Mouse (Mus musculus): ENCODE measurements around the gene Nfyc. TPM values are rescaled to one million over a fixed set of nuclear protein-coding genes. Genes with fewer than 3 reads are reported as not detected.

Gene Nfyc
- polyA plus RNA-seq, 1 experiment from 2014 or later, result 44.8 TPM

DNA sequence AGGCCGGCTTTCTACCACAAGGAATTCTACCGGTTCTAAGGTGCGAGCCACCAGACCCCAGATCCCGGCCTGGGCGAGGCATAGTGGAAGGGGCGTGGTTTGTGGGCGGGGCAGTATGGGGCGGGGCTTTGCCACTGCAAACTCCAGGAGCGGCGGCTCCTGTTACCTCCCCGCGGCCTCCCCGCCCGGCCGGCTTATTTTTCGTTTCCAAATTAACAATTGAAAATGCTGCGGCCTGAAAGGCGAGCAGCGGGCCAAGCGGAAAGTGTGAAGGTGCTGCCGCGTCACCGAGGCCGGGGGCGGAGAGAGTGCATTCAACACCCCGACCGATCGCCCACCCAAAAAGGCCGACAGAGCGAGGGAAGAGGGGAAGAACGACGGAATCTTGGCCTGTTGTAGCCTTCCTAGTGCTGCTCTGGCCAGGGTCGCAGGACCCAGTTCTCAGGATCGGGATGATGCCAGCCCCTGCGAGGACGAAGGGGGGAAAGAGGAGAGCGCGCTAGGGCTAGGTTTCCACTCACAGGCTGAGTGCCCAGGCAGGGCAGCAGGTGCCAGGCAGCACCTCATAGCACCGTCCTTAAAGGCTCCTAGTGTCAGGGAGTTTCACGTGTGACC, 100.2 kb downstream of the Nfyc start:
- 2% methylated on average over 40 of the region's 40 CpGs for WGBS
- Histone ChIP-seq H3K27me3 (ENCODE audit: control insufficient read depth, insufficient read depth, low read length) (no peaks in the 10 kb centered on the region), H3K36me3 (ENCODE audit: control insufficient read depth, insufficient read depth, low read length) (no peaks in the 10 kb centered on the region), H3K27ac (replicated peaks) (peak overlapping the region; percentile 45; the same call in 1 of the 2 replicates), H3K4me1 (replicated peaks; ENCODE audit: control insufficient read depth, insufficient read depth) (peaks cover 13% of the 10 kb centered on the region), H3K4me2 (replicated peaks; ENCODE audit: low read depth) (peak overlapping the region; percentile 86), H3K9me3 (ENCODE audit: control insufficient read depth, low read length) (no peaks in the 10 kb centered on the region), H3K4me3 (ENCODE audit: low read depth, low read length) (peak overlapping the region; percentile 41), H3K9ac (ENCODE audit: low read length) (peak overlapping the region; percentile 41)
- TF ChIP-seq EP300 (optimal IDR thresholded peaks at IDR 0.05), result no peak
- no peak for TF ChIP-seq CTCF (IDR thresholded peaks at IDR 0.05; ENCODE audit: low read depth)
- DNase-seq (ENCODE audit: low spot score), result peak; percentile 89
- peak; percentile 71 for ATAC-seq (ENCODE audit: low FRiP score, low TSS enrichment)

DNA sequence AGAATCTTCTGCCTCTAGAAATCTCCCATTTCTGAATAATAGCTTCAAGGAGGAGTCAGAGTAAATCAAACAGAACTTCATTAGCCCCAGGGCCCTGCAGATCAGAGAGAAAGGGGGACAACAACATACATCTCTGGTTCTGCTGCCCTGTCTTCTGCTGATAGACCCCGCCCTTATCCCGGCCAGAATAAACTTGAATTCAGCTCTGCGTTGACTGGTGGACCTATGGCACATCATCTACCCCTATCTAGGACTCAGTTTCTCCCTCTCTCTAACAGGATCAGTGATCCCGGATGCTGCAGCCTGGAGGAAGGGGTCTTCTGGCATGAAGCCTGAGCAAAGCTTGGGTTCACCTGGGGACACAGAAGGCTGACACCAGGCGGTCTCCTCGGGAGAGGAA, 100.8 kb downstream of the Nfyc start:
- WGBS, result 30% methylated on average over 6 of the region's 6 CpGs
- Histone ChIP-seq H3K9me3 (ENCODE audit: control insufficient read depth, low read length) (no peaks in the 10 kb centered on the region), H3K27ac (replicated peaks) (no peak overlapping the region)

DNA sequence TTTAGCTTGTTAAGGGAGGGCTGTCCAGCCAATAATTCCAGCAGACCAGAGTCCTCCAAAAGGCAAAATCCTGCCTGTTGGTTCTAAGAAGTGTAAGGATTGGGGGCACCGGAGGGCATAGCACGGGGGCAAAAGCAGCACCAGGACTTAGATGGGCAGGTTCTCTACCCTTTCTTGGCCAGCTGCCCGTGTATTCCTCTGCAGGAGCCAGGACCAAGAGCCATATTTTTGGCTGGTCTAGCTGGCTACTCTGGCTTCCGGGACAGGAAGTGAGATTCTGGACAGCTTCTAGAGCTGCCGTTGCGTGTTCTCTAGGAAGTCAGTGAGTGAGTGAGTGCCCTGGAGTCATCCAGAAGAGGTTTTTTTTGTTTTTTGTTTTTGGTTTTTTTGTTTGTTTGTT, 101.2 kb downstream of the Nfyc start:
- H3K36me3 ChIP-seq (ENCODE audit: control insufficient read depth, insufficient read depth, low read length), result no peaks in the 10 kb centered on the region
- no peak for TF ChIP-seq CTCF (IDR thresholded peaks at IDR 0.05; ENCODE audit: low read depth)
- TF ChIP-seq EP300 (optimal IDR thresholded peaks at IDR 0.05), result no peak
- H3K4me1 ChIP-seq (replicated peaks; ENCODE audit: control insufficient read depth, insufficient read depth), result peaks cover 15% of the 10 kb centered on the region
- H3K27ac ChIP-seq (replicated peaks), result no peak overlapping the region; the same call in 1 of the 2 replicates
- no peak overlapping the region for H3K4me2 ChIP-seq (replicated peaks; ENCODE audit: low read depth)
- H3K4me3 ChIP-seq (ENCODE audit: low read depth, low read length), result no peak overlapping the region
- no peak overlapping the region for H3K9ac ChIP-seq (ENCODE audit: low read length)
- H3K27me3 ChIP-seq (ENCODE audit: control insufficient read depth, insufficient read depth, low read length), result no peaks in the 10 kb centered on the region
- no peak for ATAC-seq (ENCODE audit: low FRiP score, low TSS enrichment)
- 46% methylated on average over 6 of the region's 6 CpGs for WGBS
- H3K9me3 ChIP-seq (ENCODE audit: control insufficient read depth, low read length), result no peaks in the 10 kb centered on the region
- DNase-seq (ENCODE audit: low spot score), result no peak

More for the DNA sequence above, 100.8 kb downstream of the Nfyc start:
- DNase-seq (ENCODE audit: low spot score) (no peak), ATAC-seq (ENCODE audit: low FRiP score, low TSS enrichment) (no peak)
- TF ChIP-seq EP300 (optimal IDR thresholded peaks at IDR 0.05) (no peak), CTCF (IDR thresholded peaks at IDR 0.05; ENCODE audit: low read depth) (no peak)
- Histone ChIP-seq H3K4me1 (replicated peaks; ENCODE audit: control insufficient read depth, insufficient read depth) (peaks cover 13% of the 10 kb centered on the region), H3K9ac (ENCODE audit: low read length) (no peak overlapping the region), H3K27me3 (ENCODE audit: control insufficient read depth, insufficient read depth, low read length) (no peaks in the 10 kb centered on the region), H3K36me3 (ENCODE audit: control insufficient read depth, insufficient read depth, low read length) (no peaks in the 10 kb centered on the region), H3K4me2 (replicated peaks; ENCODE audit: low read depth) (peak overlapping the region; percentile 86), H3K4me3 (ENCODE audit: low read depth, low read length) (peak overlapping the region; percentile 41)

DNA sequence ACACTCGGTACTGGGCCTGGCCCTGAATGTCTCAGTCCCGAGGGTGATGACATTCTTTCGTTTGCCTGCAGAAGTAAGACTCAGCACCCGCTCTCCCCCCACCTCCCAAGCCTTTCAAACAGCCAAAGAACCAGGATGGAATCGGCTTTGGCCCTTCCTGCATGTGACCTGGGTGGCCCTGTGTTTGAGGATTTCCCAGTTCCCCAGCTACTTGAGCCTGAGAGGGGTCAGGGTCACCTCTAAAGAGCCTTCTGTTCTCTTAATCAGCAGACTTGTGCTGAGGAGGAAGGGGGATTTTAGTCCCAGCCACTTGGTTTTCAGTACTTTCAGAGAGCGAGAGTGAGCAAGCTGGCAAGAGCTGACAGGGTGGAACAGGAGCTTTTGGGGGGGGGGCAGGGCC, 101.9 kb downstream of the Nfyc start:
- no peak overlapping the region for H3K9ac ChIP-seq (ENCODE audit: low read length)
- WGBS, result 49% methylated on average over 6 of the region's 6 CpGs
- H3K27me3 ChIP-seq (ENCODE audit: control insufficient read depth, insufficient read depth, low read length), result no peaks in the 10 kb centered on the region
- no peak overlapping the region for H3K4me3 ChIP-seq (ENCODE audit: low read depth, low read length)
- no peak for ATAC-seq (ENCODE audit: low FRiP score, low TSS enrichment)
- DNase-seq (ENCODE audit: low spot score), result no peak
- TF ChIP-seq CTCF (IDR thresholded peaks at IDR 0.05; ENCODE audit: low read depth) (no peak), EP300 (optimal IDR thresholded peaks at IDR 0.05) (no peak)
- no peaks in the 10 kb centered on the region for H3K36me3 ChIP-seq (ENCODE audit: control insufficient read depth, insufficient read depth, low read length)
- H3K9me3 ChIP-seq (ENCODE audit: control insufficient read depth, low read length), result no peaks in the 10 kb centered on the region
- no peak overlapping the region for H3K27ac ChIP-seq (replicated peaks)
- no peak overlapping the region for H3K4me2 ChIP-seq (replicated peaks; ENCODE audit: low read depth)
- peaks cover 15% of the 10 kb centered on the region for H3K4me1 ChIP-seq (replicated peaks; ENCODE audit: control insufficient read depth, insufficient read depth)

DNA sequence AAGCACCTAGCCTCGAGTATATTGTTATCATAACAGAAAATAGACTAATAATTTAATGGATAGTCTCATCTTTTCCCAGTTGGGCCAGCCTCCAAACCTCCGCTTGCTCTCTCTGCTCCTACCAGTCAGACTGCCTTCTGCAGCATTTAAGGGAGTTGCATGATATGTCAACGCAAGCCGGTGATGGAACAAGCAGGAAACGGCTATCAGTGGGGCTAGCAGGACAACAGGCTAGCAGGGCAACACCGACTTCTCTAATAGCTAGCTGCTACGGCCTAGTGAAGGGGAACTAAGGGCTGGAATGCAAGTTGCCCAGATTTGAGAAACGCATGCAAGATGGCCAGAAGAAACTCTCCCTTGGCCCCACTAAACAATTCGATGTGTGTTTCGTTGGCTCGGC, 103.5 kb downstream of the Nfyc start:
- H3K4me2 ChIP-seq (replicated peaks; ENCODE audit: low read depth), result no peak overlapping the region
- TF ChIP-seq EP300 (optimal IDR thresholded peaks at IDR 0.05) (no peak), CTCF (IDR thresholded peaks at IDR 0.05; ENCODE audit: low read depth) (no peak)
- ATAC-seq (ENCODE audit: low FRiP score, low TSS enrichment) (no peak), DNase-seq (ENCODE audit: low spot score) (no peak)
- H3K27ac ChIP-seq (replicated peaks), result no peak overlapping the region
- 70% methylated on average over 11 of the region's 11 CpGs for WGBS
- H3K9ac ChIP-seq (ENCODE audit: low read length), result no peak overlapping the region
- H3K27me3 ChIP-seq (ENCODE audit: control insufficient read depth, insufficient read depth, low read length), result no peaks in the 10 kb centered on the region
- no peaks in the 10 kb centered on the region for H3K36me3 ChIP-seq (ENCODE audit: control insufficient read depth, insufficient read depth, low read length)
- no peaks in the 10 kb centered on the region for H3K9me3 ChIP-seq (ENCODE audit: control insufficient read depth, low read length)
- H3K4me3 ChIP-seq (ENCODE audit: low read depth, low read length), result no peak overlapping the region
- H3K4me1 ChIP-seq (replicated peaks; ENCODE audit: control insufficient read depth, insufficient read depth), result peaks cover 12% of the 10 kb centered on the region

DNA sequence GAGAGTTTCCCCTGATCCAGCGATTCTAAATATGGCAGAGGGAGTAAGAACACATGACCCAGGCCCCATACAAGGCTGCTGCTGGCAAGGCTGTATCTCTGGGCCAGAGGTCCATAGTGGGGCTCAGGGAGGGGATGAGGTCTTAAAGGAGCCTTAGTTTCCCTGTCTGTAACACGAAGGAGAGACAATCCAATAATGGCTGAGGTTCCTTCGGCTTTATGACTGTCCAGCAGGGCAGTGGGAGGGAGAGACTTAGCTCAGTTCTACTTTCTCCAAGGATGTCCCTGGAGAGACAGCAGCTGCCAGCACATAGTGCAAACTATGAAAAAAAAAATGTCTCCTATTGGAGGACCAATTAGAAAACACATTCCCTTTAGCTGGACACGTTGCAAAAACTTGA, 105.2 kb downstream of the Nfyc start:
- peak overlapping the region; percentile 81 for H3K27ac ChIP-seq (replicated peaks)
- H3K27me3 ChIP-seq (ENCODE audit: control insufficient read depth, insufficient read depth, low read length), result no peaks in the 10 kb centered on the region
- H3K4me3 ChIP-seq (ENCODE audit: low read depth, low read length), result no peak overlapping the region
- no peaks in the 10 kb centered on the region for H3K9me3 ChIP-seq (ENCODE audit: control insufficient read depth, low read length)
- no peak overlapping the region for H3K4me2 ChIP-seq (replicated peaks; ENCODE audit: low read depth)
- WGBS, result 47% methylated on average over 4 of the region's 4 CpGs
- ATAC-seq (ENCODE audit: low FRiP score, low TSS enrichment) (peak; percentile 70; the same call in 1 of the 2 replicates), DNase-seq (ENCODE audit: low spot score) (no peak)
- no peaks in the 10 kb centered on the region for H3K36me3 ChIP-seq (ENCODE audit: control insufficient read depth, insufficient read depth, low read length)
- H3K9ac ChIP-seq (ENCODE audit: low read length), result no peak overlapping the region
- TF ChIP-seq CTCF (IDR thresholded peaks at IDR 0.05; ENCODE audit: low read depth) (no peak), EP300 (optimal IDR thresholded peaks at IDR 0.05) (no peak)
- peaks cover 7% of the 10 kb centered on the region for H3K4me1 ChIP-seq (replicated peaks; ENCODE audit: control insufficient read depth, insufficient read depth)

Data from stomach, postnatal 0 days (tissue).